Mouse (Mus musculus) yolk sac, embryonic 10.5 days (tissue): ENCODE data around the gene Rbm48.
"Not testable (repeated sequence)": the region's sequence is repeated elsewhere in the genome, so short reads cannot be mapped to it uniquely, and the experiment has no call there.

ENCODE experiments used
- DNase-seq: peaks from one replicate; pipeline ENCODE4 v3.0.0-alpha.2; 2017; ENCODE audit warnings: low spot score

Rbm48 gene

DNA sequence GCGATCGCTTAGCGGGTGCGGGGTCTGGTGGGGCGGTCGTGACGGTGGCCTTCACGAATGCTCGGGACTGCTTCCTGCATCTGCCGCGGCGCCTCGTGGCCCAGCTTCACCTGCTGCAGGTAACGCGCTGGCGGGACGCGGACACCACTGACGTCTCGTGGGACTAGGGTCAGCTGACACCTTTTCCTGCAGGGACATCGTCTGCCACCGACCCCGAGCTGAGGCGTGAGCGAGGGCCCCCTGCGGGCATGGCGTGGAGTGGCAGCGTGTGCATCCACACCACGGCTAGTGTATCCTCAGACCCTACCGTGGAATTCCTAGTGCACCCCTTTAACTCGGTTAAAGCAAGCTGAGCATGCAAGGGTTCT is at the start of gene Rbm48:
Gene Rbm48, minus strand, starts transcription at position 187 of the 368 bp plus-strand sequence.
- DNase-seq, result no peak

DNA sequence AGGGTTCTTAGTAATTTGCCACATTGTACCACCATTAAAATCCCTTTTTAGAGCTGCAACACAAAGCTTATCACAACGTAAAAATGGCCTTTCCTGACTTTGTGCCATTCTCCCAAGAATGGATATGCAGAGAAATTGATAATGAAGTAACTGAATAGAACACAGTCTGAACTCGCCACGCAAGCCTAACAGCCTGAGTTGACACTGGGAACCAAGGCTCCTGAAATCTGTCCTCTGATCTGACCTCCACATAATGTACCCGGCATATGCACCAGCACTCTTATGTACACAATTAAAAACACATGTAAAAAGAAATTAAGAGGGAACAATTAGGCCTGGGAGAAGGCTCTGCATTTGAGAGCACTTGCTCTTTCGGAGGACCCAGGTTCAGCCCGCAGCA is 48.9 kb upstream of the Rbm48 start:
- no peak for DNase-seq

DNA sequence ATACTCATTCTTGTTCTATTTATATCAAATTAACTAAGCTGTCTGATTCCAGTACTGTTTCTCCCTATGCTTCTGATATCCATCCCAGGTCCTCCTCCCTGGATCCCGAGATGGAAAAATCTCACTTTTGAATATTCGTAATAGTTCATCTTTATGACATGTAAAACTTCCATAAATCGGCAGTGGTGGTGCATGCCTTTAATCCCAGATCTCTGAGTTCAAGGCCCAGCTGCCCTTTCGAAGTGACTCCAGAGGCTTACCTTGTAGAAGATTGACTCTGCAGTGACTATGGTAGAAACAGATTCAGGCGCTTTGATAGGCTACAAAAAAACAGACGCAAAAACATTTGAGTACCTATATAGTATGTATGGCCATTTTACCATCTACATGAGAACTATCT is 48.2 kb upstream of the Rbm48 start:
- no peak for DNase-seq

DNA sequence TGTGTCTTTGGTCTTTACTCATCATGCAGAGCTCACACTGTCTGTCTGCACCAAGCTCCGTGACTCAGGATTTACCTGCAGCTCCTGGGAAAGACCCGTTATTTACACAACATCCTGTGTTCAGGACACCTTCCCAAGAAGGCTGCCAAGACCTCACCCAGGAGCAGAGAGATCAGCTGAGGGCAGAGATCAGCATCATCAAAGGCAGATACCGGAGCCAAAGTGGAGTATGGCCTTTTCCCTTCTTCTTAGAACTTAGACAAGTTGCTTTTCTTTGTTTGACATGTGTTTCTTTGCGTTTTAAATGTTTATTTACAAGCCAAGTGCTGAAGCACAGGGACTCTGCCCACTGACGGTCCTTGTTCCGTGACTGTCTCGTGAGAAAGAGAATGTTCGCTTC is 38.9 kb upstream of the Rbm48 start:
- no peak for DNase-seq

DNA sequence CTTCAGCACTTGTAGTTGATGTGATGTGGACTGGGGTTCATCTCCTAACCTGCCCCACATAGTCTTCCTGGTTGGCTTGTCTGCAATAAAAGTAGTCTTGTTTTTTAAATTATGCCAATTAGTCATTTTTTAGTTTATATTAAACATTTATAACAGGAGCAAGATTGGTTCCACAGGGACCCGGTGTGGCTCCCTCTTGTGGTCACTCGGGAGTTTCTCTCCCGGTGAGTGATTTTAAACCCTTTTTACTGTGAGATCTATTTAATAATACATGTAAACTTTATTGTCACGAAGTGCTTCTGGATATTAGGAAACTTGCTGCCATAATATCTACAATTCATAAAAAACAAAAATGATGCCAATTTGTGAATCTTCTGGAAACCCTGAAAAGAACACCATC is 37.6 kb upstream of the Rbm48 start:
- DNase-seq, result no peak

DNA sequence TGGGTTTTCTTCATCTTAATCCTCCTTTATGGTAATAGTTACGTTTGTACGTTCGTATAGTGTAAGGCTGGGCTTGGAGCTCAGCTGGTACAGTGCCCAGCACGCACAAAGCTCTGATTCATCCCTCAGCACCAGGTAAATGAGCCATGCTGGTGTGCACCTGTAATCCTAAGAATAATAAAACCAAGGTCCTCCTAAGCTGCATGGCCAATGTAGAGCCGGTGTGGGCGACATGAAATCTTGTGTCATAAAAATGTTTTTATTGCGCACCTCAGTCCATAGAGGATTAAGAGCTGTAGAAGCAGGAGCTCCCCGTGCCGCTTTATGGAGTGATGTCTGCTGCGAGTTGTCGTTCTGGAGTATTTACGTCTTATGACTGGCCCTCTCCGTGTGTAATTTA is 36.9 kb upstream of the Rbm48 start:
- DNase-seq, result no peak

DNA sequence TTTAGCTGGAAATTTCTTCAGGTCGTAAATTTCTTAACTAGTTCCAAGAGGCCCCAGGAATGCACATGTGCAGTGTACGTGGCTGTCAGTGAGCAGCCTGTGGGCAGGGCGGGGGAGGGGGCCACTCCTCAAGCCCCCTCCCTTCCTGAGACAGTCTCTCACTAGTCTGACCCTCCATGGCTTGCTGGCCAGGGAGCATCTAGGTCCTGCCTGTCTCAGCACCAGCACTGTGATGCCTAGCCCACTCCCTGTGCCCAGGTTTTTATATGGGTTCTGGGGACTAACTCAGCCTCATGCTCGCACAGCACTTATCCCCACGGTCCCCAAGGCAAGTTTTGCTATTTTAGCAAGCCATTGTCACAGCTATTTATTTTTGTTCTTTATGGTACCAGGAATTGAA is 35.9 kb upstream of the Rbm48 start:
- no peak for DNase-seq

DNA sequence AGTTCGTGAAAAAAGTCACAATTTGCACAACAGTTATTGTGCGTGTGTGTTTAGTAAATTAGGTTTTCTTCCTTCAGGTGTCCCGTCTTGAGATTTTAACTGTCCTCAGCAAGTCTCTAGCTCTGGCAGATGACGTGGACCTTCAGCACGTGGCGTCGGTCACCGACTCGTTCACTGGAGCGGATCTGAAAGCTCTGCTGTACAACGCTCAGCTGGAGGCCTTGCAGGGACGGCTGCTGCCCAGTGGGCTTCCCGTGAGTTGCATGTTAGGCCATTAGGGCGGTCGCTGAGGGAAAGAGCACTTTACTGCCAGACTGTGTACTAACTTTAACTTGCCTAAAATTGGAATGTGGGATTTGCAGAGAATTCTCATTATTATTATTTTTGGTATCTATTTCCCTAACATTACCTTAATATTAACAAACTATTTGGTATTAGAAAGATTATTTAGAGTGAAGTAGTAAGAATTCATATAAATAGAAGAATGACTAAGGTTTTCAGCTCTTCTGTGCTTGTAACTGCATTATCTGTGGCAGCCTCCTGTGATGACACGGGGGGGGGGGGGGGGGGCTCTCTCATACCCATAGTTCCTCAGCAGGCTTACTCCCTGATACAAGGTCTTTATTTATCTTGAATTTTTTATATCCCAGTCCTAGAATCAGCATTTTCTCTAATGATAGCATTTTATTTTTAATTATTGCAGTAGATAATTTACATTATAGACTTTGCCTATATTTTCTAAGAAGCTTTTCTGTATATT is 35.3 kb upstream of the Rbm48 start:
- no peak for DNase-seq

DNA sequence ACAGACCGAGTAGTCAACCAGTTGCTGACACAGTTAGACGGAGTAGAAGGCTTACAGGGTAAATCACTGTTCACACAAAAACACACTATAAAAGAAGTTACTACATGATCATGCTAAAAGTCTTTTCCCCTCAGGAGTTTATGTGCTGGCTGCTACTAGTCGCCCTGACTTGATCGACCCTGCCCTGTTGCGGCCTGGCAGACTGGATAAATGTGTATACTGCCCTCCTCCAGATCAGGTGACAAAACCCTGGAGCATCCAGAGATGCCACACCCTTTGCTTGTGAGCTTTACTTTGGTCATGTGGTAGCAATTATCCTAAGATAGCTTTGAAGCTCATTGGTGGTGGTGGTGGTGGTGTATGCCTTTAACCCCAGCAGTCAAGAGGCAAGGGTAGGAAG is 33.7 kb upstream of the Rbm48 start:
- DNase-seq, result no peak

DNA sequence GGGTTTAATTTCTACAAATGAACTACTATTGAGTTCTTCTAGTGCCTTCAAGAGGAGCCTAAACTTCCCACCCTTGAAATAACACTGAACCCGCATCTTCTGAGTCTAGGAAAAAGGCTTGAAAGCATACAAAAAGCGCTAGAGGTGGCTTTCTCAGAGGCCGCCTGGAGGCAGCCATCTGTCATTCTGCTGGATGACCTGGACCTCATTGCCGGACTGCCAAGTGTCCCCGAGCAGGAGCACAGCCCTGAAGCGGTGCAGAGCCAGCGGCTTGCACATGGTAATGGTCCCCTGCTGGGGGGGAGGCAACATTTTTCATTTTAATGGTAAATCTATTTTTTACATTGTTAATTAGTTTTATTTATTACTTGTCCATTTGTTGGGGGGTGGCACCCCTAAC is 24.1 kb upstream of the Rbm48 start:
- DNase-seq, result no peak

DNA sequence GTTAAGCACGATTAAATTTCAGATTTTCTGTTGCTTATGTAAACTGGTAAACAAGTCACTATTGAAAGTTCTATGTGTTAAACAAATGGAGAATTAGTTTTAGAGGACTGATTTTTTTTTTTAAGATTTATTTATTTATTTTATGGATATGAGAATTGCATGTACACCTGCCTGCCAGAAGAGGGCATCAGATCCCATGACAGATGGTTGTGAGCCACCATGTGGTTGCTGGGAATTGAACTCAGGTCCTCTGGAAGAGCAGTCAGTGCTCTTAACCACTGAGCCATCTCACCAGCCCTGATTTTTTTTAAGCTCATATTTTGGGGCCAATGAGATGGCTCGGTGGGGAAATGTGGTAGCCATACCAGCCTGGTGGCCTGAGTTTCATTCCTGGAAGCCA is 15.4 kb upstream of the Rbm48 start:
- not testable (repeated sequence) for DNase-seq

DNA sequence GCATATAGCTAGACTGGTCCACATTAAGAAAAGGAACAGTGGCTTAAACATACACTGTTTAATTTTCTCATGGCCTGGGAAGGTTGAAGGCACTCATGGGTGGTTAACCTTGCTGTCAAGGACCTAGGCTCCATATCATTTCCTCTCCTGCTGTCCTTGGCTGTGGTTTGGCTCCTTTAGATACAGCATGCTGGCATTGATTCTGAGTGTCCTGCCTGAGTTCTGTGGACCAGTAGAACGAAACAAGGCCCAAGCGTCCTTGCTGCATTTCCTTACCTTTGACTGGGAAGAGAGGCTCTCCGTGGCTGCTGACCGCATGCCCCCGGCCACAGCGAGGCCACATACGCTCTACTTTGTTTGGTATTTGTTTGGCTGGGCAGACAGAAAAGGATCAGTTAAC is 12.9 kb upstream of the Rbm48 start:
- DNase-seq, result no peak

DNA sequence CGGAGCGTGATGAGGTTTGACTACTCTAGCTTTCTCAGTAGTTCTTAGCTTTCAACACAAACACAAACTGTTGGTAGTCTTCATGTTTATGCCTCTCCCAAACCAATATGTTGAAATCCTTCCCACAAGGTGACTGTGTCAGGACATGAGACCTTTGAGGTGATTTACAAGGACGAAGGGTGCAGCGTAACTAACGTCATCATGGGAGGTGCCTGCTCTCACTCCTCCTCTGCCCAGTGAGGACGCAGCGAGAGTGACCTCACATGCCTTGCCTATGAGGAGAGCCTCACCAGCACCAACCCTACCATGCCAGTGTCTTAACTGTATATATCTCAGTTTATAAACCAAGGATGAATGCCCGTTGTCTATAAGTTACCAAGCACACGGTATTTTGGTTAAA is 10.7 kb upstream of the Rbm48 start:
- no peak for DNase-seq

DNA sequence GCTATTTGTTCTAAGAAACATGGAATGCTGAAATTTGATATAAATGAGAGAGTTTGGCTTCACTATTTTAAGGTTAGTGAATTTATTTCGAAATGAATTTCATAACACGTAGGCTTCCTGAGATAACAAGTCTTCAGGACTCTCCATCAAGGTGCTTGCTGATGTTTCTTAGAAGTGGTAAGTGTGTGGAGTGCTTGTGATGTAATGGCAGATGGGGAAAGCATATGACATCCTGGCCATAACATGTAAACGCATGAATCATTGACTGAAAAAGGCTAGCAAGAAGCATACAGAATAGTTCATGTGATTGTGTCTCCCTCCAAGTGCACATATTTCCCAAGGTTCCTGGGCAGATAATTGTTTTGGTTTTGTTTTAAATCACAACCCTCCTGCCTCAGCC is 4.4 kb upstream of the Rbm48 start:
- no peak for DNase-seq

DNA sequence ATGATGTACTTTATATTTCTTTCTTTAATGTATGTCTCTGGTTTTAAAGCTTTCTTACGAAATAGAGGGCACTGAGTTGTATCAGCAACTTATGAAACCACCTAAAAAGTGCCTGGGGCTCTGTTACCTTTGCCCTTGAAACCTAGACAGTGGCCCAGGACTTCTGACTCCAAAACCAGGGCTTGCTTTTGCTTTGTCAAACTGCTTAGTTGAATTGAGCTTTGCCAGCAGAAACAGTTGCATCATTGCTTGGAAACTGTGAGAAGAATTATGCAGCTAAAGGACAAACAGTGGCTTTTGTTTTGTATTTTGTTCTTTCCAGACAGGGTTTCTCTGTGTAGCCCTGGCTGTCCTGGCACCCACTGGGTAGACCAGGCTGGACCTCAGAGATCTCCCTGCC is 3.9 kb upstream of the Rbm48 start:
- no peak for DNase-seq

DNA sequence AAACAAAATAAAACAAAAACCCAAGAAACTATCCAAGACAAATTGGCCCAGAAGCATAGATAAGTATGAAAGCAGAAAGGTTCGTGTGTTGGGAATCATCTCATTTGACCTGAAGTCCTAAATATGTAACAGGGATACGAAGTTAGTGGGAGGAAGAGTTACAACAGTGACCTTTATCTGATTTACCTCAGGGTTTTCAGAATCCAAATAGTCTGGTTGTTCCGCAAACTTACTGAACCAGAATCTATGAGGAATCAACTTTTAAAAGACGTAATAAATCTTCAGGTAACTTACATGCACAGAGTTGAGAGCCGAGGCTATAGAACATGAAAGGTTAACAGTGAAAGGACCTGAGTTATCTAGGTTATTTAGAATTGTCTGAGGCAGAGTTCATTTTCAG is 2.4 kb upstream of the Rbm48 start:
- DNase-seq, result no peak

DNA sequence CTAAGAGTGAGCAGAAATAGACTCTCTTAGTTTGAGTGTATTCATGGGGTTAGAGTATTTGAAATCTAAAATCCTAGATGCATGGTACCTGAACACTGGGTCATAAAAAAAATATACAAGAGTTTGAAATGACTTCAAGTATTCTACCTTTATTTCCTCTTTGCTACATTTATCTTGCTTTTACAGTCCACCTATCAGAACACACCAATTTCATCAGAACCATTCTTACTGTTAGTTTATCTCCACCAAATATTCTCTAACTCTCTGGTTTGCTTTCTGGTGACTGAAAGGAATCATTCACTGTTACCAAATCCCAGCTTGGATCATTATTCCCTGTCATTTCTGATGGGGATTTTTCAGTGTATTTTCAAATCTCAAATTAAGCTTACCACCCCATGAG is 786 bp upstream of the Rbm48 start:
- no peak for DNase-seq

DNA sequence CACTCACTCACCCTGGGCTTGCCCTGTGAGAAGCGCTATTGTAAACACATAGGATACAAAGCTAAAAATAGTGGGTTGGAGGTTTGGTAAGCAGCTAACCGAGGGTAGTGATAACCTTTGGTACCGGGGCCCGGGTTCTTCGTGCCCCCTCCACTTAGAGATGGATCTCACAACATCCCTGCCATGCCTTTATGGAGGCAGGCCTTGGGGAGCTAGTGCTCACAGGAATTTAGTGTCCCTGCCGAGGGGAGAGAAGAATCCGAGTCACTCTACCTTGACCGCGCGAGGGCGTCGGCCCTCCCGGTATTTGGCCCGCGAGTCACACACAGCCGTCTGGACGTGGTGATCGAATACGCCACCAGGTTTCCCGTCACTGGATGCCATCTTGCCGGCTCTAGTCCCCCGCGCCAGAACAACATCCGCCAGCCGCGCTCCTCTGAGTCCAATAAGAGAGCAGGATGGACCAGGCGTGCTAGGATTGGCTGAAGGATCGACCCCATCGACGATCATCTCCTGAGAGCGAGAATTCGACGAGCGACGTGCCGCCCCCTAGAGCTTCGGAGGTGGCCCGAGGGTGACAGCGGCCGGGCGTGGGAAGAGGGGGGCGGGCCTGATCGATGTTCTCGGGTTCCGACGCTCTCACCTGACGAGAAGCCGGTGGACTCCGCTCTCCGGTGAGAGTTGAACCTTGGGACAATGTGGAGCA is 539 bp downstream of the Rbm48 start, which contains the start of gene Pex1:
Gene Pex1, plus strand, starts transcription at position 374 of the 706 bp plus-strand sequence.
- DNase-seq, result peak; percentile 96

DNA sequence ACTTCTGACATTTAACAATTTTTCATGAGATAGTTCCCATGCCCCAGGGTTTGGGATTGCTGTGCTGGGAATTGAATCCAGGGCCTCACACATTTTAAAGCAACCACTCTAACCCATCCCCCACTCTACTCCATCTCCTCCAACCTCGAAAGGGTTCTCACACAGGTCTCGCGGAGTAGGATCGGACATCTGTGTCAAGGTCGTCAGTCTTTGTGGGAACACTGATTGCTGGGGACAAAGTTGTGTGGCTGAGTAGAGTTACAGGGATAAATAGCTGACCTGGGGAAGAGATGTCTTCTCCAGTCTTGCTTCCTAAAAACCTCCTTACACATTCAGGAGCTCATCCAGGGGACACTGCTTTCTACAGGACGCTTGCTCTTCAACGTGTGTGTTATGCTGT is 17.3 kb downstream of the Rbm48 start:
- DNase-seq, result no peak

DNA sequence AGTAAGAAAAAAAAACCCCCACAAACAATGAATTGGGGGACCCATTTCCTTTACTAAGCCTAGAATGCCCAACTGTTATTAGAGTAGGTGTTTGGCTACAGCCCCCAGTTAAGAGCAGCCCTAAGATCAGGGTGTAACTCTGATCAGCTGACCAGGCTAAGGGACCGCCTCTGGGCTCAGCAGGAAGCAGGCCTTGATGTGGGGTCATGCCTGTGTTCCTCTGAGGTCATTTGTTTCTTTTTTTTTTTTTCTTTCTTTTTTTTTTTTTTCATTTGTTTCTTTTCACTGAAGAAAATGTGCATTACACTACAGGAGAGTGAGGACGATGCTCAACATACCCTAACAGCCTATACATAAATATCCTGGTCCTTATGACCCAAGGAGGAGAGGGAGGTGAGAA is 18.4 kb downstream of the Rbm48 start:
- DNase-seq, result no peak

DNA sequence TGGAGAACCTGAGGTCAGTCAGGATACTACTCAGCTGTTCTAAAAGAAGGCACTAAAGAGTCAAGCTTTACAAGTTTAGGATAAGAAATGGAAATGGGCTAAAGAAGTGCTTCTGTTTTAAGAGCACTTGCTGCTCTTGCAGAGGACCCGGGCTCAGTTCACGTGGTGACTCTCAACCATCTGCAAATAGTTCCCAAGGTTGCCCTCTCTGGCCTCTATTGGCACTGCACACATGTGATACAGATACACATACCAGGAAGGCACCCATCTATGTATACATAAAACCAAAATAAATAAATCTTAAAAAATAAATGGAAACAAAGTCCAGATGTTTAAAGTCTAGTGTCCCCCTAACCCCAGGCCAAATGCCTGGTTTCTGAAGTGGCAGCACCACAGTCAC is 21.6 kb downstream of the Rbm48 start:
- DNase-seq, result no peak

DNA sequence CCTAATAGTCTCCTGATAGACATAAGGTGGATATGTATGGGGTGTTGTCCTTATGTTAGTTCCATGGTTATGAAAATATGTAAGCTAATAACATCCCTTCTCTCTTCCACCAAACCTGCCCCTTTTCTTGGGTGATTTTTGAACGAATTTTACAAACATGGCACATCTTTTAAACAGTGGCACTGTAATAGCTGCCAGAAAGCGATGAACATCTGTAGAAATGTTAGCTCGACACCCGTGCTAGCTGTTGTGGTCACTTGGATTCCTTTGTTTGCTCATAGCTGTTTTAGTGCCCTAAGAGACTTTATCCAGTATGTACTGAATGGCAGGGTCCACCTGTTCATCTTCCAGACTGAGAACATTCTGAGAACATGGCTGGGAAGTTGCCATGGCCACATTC is 25.1 kb downstream of the Rbm48 start, which contains the start of gene 1700109H08Rik:
Gene 1700109H08Rik, plus strand, starts transcription at position 301 of the 400 bp plus-strand sequence.
- no peak for DNase-seq

DNA sequence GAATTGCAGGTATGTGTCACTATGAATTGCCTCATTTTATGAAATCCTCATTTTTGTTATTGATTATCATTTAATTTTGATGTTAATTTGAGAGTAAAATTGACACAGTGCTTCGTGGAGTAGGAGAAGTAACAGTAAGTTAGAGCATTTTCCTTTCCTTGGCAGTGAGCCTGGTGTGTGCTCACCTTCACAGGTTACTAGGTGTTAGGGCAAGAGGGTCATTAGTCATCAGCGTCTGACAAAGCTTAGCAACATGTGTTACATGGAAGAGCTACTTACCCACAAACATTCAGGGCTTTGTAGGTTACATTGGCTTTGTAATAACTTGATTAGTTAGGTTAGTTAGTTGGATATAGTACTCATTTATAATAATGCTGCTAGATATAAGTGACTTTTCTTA is 42.2 kb downstream of the Rbm48 start:
- no peak for DNase-seq

DNA sequence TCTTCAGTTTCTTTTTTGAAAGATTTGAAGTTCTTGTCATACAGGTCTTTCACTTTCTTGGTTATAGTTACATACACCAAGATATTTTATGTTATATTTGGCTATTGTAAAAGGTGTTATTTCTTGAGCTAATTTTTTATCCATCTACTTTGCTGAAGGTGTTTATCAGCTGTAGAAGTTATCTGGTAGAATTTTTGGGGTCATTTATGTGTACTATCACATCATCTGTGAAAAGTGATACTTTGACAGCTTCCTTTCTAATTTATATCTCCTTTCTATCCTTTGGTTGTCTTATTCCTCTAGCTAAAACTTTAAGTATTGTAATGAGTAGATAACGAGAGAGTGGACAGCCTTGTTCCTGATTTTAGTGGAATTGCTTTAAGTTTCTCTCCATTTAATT is 44.9 kb downstream of the Rbm48 start:
- no peak for DNase-seq
